Mouse (Mus musculus) brain, embryonic 14.5 days (tissue): ENCODE results near the gene Arnt2. TPM values are rescaled to one million over a fixed set of nuclear protein-coding genes. Genes with fewer than 3 reads are reported as not detected.

Experiments used
- DNase-seq: peaks from one replicate; pipeline ENCODE4 v3.0.0-alpha.2; 2011; ENCODE audit warnings: low read depth
- CTCF ChIP-seq: fragments of 200-500 bp; IDR thresholded peaks from 2 replicates; pipeline ENCODE4 v1.5.1; 2012; ENCODE audit warnings: inconsistent platforms, mild to moderate bottlenecking, moderate library complexity, borderline replicate concordance; ENCODE audit not compliant: insufficient read depth, insufficient read length; ENCODE audit errors: extremely low read depth
- POLR2A ChIP-seq: fragments of 200-500 bp; IDR thresholded peaks from 2 replicates; pipeline ENCODE4 v1.6.1; 2012; ENCODE audit warnings: mild to moderate bottlenecking, inconsistent platforms, borderline replicate concordance; ENCODE audit not compliant: poor library complexity, insufficient read depth, insufficient read length, severe bottlenecking; ENCODE audit errors: extremely low read depth
- polyA plus RNA-seq: library from polyadenylated mRNA; depleted of rRNA; stranded (reverse); fragments of >200 nt; gene quantifications from 2 replicates; pipeline ENCODE4 v1.2.3, GENCODE M21; 2012

The Arnt2 gene
- polyA plus RNA-seq, 1 experiment = 207 TPM

DNA sequence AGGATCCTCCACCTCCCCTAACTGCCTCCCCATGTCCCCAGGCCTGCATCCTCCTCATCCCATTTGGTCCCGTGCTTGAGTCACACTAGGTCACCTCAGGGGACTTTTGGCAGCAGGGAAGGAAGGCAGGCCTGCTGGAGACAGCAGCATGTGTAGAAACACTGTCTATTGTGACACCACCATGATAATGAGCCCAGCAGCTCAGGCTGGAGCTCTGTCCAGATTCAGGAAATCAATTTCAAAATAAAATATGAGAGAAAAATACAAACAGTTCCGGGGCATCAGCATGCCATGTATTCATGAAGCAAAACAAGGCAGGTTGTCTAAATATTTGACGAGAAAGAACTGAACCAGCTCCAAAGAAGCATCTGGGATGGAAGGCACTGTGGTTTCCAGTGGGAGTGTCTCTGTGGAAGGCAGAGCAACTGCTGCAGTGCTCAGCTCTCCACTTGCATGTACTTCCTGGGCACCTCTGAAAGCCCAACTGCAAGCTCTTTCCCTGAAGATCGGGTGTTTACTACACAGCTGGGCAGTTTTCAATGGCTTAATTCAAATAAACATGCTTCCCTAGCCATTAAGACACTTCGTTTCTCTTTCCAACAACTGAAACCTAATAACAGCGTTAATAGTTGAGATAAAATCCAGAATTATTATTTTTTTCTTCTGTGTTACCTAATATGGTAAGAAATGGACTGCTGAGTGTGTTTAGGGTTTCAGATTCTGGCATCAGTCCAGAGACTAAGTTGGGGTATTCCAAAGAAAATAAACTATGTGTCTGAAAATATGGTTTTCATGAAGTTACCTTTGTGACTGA, 74.0 kb downstream of the Arnt2 start:
- peak; percentile 23 for DNase-seq
- TF ChIP-seq POLR2A (no peak), CTCF (no peak)

DNA sequence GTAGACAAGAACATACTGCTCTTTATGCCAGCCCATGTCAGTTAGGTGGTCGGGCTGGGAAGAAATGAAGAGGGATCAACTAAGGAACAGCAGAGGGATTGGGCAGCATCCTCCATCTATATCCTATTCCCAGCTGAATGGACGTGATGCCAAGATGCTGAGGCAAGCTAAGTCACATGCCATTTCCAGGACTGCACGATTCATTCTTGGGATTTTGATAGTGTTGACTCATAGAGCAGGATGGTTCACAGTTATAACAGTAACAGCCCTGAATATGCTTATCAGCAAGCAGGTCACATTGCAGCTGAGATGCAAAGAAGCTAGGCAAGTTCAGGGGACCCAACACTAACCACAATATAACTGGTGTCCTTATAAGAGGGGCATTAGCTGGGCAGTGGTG, 76.0 kb downstream of the Arnt2 start:
- no peak for TF ChIP-seq CTCF
- TF ChIP-seq POLR2A = no peak
- no peak for DNase-seq

- no peak for TF ChIP-seq POLR2A
- TF ChIP-seq CTCF = no peak
- peak; percentile 87 for DNase-seq
These were observed 77.4 kb downstream of the Arnt2 start for GRCm38 (mm10) chr7:84332295-84333168.

DNA sequence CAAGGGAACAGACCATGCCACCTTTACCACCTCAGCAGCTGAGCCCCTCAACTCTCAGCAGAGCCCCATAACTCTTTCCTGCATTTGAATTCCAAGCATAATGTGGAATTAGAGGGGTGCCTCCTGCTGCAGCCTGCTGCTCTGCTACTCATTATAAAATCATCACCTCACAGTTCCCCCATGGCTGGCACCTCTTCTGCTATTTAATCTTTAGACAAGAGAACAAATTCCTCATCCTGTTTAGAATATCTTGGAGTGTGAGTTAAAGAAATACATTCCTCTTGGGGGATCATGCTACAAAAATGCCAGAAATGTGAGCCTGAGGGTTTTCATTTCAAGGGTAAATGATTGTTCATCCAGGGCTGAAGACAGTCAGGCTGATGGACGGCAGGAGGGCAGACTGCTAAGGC, 80.8 kb downstream of the Arnt2 start:
- peak; percentile 89 for DNase-seq

GRCm38 (mm10) chr7:84328770-84329169, 81.2 kb downstream of the Arnt2 start:
- DNase-seq = peak; percentile 95
- TF ChIP-seq POLR2A = no peak
- no peak for TF ChIP-seq CTCF

More for the DNA sequence above, 80.8 kb downstream of the Arnt2 start:
- TF ChIP-seq CTCF (no peak), POLR2A (no peak)

- TF ChIP-seq CTCF (no peak), POLR2A (no peak)
- DNase-seq = no peak
These were observed 84.2 kb downstream of the Arnt2 start for GRCm38 (mm10) chr7:84325570-84326328.

DNA sequence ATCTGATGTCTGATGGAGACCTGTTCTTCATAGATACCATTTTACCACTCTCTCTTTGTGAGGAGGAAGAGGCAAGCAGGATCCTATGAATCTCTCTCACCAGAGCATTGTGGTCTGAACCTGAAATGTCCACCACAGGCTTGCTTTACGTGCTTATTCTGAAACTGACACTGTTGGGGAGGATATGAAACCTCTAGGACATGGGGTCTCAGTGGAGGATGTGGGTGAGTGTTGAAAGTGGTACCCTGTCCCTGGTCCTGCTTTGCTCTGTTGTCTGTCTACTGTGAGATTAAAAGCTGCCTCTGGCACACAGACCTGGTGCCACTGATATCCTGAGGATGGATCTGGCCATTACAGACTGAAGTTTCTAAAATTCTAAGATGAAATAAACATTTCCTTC, 88.4 kb downstream of the Arnt2 start:
- DNase-seq = no peak
- no peak for TF ChIP-seq POLR2A
- no peak for TF ChIP-seq CTCF

GRCm38 (mm10) chr7:84315353-84316003, 94.5 kb downstream of the Arnt2 start:
- DNase-seq = no peak
- TF ChIP-seq POLR2A (no peak), CTCF (peak; percentile 15; the same call in 1 of the 2 replicates)

- no peak for DNase-seq
- TF ChIP-seq CTCF = no peak
- no peak for TF ChIP-seq POLR2A
These were observed 95.2 kb downstream of the Arnt2 start for GRCm38 (mm10) chr7:84314742-84315141.

- DNase-seq = no peak
- TF ChIP-seq POLR2A (no peak), CTCF (no peak)
These were observed 98.4 kb downstream of the Arnt2 start for GRCm38 (mm10) chr7:84311624-84312023.
